Mouse (Mus musculus): ENCODE measurements around the gene 4632433K11Rik.
"Not testable (repeated sequence)": the region's sequence is repeated elsewhere in the genome, so short reads cannot be mapped to it uniquely, and the experiment has no call there.

- not testable (repeated sequence) for TF ChIP-seq POLR2A (IDR thresholded peaks at IDR 0.05; ENCODE audit: insufficient read length, low read depth); TCF3 (IDR thresholded peaks at IDR 0.05; ENCODE audit: insufficient read length, low read depth); USF1 (IDR thresholded peaks at IDR 0.05; ENCODE audit: low read depth); MAX (IDR thresholded peaks at IDR 0.05; ENCODE audit: low read depth); TCF12 (IDR thresholded peaks at IDR 0.05; ENCODE audit: insufficient read depth, poor library complexity, severe bottlenecking); MYOD1 (IDR thresholded peaks at IDR 0.05; ENCODE audit: control insufficient read depth in 1 of 3, insufficient read length in 2 of 3, low read depth in 2 of 3); POLR2AphosphoS2 (IDR thresholded peaks at IDR 0.05; ENCODE audit: insufficient read length, low read depth); CEBPB (IDR thresholded peaks at IDR 0.05; ENCODE audit: insufficient read depth, poor library complexity, severe bottlenecking); SRF (IDR thresholded peaks at IDR 0.05; ENCODE audit: control insufficient read depth, insufficient read length, low read depth); E2F4 (IDR thresholded peaks at IDR 0.05; ENCODE audit: insufficient read depth); MYOG (IDR thresholded peaks at IDR 0.05; ENCODE audit: control insufficient read depth in 1 of 3, insufficient read depth in 1 of 3, insufficient read length in 2 of 3, low read depth in 2 of 3); REST (IDR thresholded peaks at IDR 0.05; ENCODE audit: insufficient read depth, insufficient read length)
Measured at GRCm38 (mm10) chr7:5079365-5080009, 45.6 kb downstream of the 4632433K11Rik start.
